Mouse (Mus musculus) intestine, embryonic 16.5 days (tissue): Measurements from ENCODE around the gene Lrrc58. TPM values are rescaled to one million over a fixed set of nuclear protein-coding genes. Genes with fewer than 3 reads are reported as not detected.

Experiments used
- ATAC-seq: fragments of 200-750 bp; cut with Nextera tagmentation; 2 replicates; pipeline ENCODE4 v1.8.0; 2017; ENCODE audit warnings: moderate TSS enrichment, moderate library complexity
- H3K27ac ChIP-seq: fragments of 300-500 bp; sonication (generic); 2 replicates; pipeline ENCODE4 v1.5.1; 2014; ENCODE audit warnings: mild to moderate bottlenecking, low read length
- H3K27me3 ChIP-seq: fragments of 300-500 bp; sonication (generic); replicated peaks from 2 replicates; pipeline ENCODE4 v1.6.1; 2014; ENCODE audit warnings: low read length, control low read depth, mixed read lengths; ENCODE audit not compliant: control insufficient read depth, insufficient read depth
- H3K36me3 ChIP-seq: fragments of 300-500 bp; sonication (generic); 2 replicates; pipeline ENCODE4 v1.6.1; 2014; ENCODE audit warnings: low read length, control low read depth; ENCODE audit not compliant: control insufficient read depth, insufficient read depth
- H3K4me1 ChIP-seq: fragments of 300-500 bp; sonication (generic); 2 replicates; pipeline ENCODE4 v1.6.1; 2014; ENCODE audit warnings: low read length, control low read depth, mixed read lengths; ENCODE audit not compliant: control insufficient read depth, insufficient read depth
- H3K4me2 ChIP-seq: fragments of 300-500 bp; sonication (generic); 2 replicates; pipeline ENCODE4 v1.6.1; 2014; ENCODE audit warnings: low read depth, low read length, control low read depth
- H3K4me3 ChIP-seq: fragments of 300-500 bp; sonication (generic); 2 replicates; pipeline ENCODE4 v1.5.1; 2014; ENCODE audit warnings: mild to moderate bottlenecking, low read length
- H3K9ac ChIP-seq: fragments of 300-500 bp; sonication (generic); 2 replicates; pipeline ENCODE4 v1.6.1; 2014; ENCODE audit warnings: low read depth, low read length
- H3K9me3 ChIP-seq: fragments of 300-500 bp; sonication (generic); 2 replicates; pipeline ENCODE4 v1.6.1; 2016; ENCODE audit warnings: low read length, control low read depth; ENCODE audit not compliant: control insufficient read depth
- WGBS: fragments of 180-500 bp; shearing (Covaris S2); extraction: QIAGEN DNeasy Blood & Tissue Kit; methylation state at CpG from one replicate; pipeline ENCODE4 v1.1.7; 2014; 5-methylcytosine and 5-hydroxymethylcytosine counted together
- polyA plus RNA-seq: library from polyadenylated mRNA; unstranded; fragments of >200 nt; fragmentation: Nextera tagmentation; extraction: Ambion mirVana; gene quantifications from 2 replicates; pipeline ENCODE4 v1.2.1, GENCODE M21; 2015

Lrrc58 gene
- polyA plus RNA-seq, 1 experiment from 2014 or later = 33.5 TPM

GRCm38 (mm10) chr16:37847081-37847480 lies 21.1 kb upstream of the Lrrc58 start:
- peaks cover 14% of the 10 kb centered on the region for H3K4me1 ChIP-seq
- 85% methylated on average over 3 of the region's 3 CpGs for WGBS
- H3K4me3 ChIP-seq = no peak overlapping the region
- no peak overlapping the region for H3K9ac ChIP-seq
- H3K27me3 ChIP-seq = no peaks in the 10 kb centered on the region
- no peaks in the 10 kb centered on the region for H3K36me3 ChIP-seq
- no peak overlapping the region for H3K4me2 ChIP-seq
- H3K27ac ChIP-seq = no peak overlapping the region
- no peak for ATAC-seq
- no peaks in the 10 kb centered on the region for H3K9me3 ChIP-seq

- Histone ChIP-seq H3K4me1 (0 out of 2 replicates have a peak, but pooled peaks cover 2% of the 10 kb centered on the region), H3K4me2 (no peak overlapping the region), H3K9me3 (no peaks in the 10 kb centered on the region), H3K4me3 (no peak overlapping the region), H3K9ac (no peak overlapping the region), H3K27me3 (no peaks in the 10 kb centered on the region), H3K36me3 (no peaks in the 10 kb centered on the region), H3K27ac (no peak overlapping the region)
- 33% methylated on average over 5 of the region's 5 CpGs for WGBS
- ATAC-seq = peak; percentile 40; the same call in 1 of the 2 replicates
These were observed 16.8 kb upstream of the Lrrc58 start for GRCm38 (mm10) chr16:37851366-37851765.

DNA sequence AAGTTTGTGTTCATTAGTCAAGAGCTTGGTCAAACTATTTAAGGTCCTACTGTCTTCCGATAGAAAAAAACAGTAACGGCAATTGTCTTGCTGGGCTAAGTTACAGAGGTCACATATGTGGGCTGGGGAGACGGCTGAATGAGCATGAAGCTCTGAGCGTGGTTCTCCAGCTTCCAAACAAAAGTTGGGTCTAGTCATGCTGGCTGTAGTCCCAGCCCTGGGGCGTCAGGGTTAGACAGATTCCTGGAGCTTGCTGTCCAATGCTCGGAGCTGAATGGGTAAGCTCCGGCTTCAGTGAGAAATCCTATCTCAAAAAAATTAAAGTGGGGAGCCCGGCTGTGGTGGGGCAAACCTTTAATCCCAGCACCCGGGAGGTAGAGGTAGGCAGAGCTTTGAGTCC lies 14.9 kb upstream of the Lrrc58 start:
- Histone ChIP-seq H3K36me3 (no peaks in the 10 kb centered on the region), H3K27ac (no peak overlapping the region), H3K9me3 (no peaks in the 10 kb centered on the region), H3K27me3 (no peaks in the 10 kb centered on the region), H3K9ac (no peak overlapping the region), H3K4me2 (no peak overlapping the region), H3K4me3 (no peak overlapping the region), H3K4me1 (no peaks in the 10 kb centered on the region)
- WGBS = 66% methylated on average over 9 of the region's 9 CpGs
- ATAC-seq = no peak

- Histone ChIP-seq H3K9me3 (no peaks in the 10 kb centered on the region), H3K27ac (no peak overlapping the region), H3K9ac (no peak overlapping the region), H3K4me3 (no peak overlapping the region), H3K4me2 (no peak overlapping the region), H3K36me3 (no peaks in the 10 kb centered on the region), H3K4me1 (no peaks in the 10 kb centered on the region), H3K27me3 (no peaks in the 10 kb centered on the region)
- WGBS = 69% methylated on average over 14 of the region's 14 CpGs
- ATAC-seq = no peak
These were observed 14.1 kb upstream of the Lrrc58 start for GRCm38 (mm10) chr16:37854054-37854453.

- H3K4me1 ChIP-seq = no peaks in the 10 kb centered on the region
- 52% methylated on average over 5 of the region's 5 CpGs for WGBS
- no peaks in the 10 kb centered on the region for H3K9me3 ChIP-seq
- no peak overlapping the region for H3K27ac ChIP-seq
- no peak overlapping the region for H3K4me2 ChIP-seq
- no peaks in the 10 kb centered on the region for H3K27me3 ChIP-seq
- no peak overlapping the region for H3K4me3 ChIP-seq
- H3K36me3 ChIP-seq = no peaks in the 10 kb centered on the region
- H3K9ac ChIP-seq = no peak overlapping the region
- ATAC-seq = no peak
These were observed 13.6 kb upstream of the Lrrc58 start for GRCm38 (mm10) chr16:37854593-37854992.

GRCm38 (mm10) chr16:37855583-37855982 lies 12.6 kb upstream of the Lrrc58 start:
- no peak for ATAC-seq
- H3K9ac ChIP-seq = no peak overlapping the region
- H3K27me3 ChIP-seq = no peaks in the 10 kb centered on the region
- no peaks in the 10 kb centered on the region for H3K36me3 ChIP-seq
- 46% methylated on average over 8 of the region's 8 CpGs for WGBS
- H3K9me3 ChIP-seq = no peaks in the 10 kb centered on the region
- no peak overlapping the region for H3K4me2 ChIP-seq
- no peaks in the 10 kb centered on the region for H3K4me1 ChIP-seq
- no peak overlapping the region for H3K4me3 ChIP-seq
- H3K27ac ChIP-seq = no peak overlapping the region

DNA sequence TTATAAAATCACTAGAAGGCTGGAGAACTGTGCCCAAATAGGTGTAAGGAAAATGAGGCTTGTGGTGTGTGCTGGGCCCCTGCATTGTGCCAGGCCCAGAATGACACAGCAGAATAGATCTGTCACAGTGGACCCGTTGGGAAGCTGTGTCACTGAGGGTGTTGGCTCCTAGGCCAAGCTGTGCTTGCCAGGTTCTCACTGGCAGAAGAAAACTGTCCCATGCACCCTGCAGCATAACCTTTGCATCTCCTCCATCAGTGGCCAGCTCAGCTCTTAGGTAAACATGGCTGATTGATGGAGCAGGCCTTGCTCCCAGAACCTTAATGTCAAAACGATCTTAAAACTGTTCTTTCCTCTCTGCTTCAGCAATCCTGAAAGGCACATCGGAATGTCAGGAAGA lies 11.9 kb upstream of the Lrrc58 start:
- no peak overlapping the region for H3K4me3 ChIP-seq
- no peak overlapping the region for H3K9ac ChIP-seq
- H3K27ac ChIP-seq = no peak overlapping the region
- WGBS = 42% methylated on average over 3 of the region's 3 CpGs
- H3K4me1 ChIP-seq = no peaks in the 10 kb centered on the region
- H3K9me3 ChIP-seq = no peaks in the 10 kb centered on the region
- H3K36me3 ChIP-seq = no peaks in the 10 kb centered on the region
- H3K27me3 ChIP-seq = no peaks in the 10 kb centered on the region
- ATAC-seq = no peak
- no peak overlapping the region for H3K4me2 ChIP-seq

DNA sequence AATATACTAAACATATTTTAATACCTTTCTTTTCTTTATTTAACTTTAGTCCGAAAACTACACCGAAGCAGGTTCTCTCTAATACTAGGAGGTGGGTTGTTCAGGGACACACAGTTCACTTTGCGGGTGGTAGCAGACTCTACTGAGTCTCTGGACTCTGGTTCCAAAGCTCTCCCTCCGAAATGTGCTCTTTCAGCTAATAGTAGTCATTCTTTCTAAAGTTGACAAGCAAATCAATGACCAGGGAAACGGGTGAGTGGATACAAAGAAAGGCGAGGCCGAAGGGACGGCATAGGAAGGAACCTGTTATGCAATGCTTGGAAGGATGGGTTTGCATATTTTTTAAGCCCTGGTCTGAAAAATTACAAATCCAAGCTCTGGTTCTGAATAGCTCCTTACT lies 10.7 kb upstream of the Lrrc58 start:
- no peaks in the 10 kb centered on the region for H3K9me3 ChIP-seq
- H3K4me2 ChIP-seq = no peak overlapping the region
- H3K27me3 ChIP-seq = no peaks in the 10 kb centered on the region
- no peak overlapping the region for H3K27ac ChIP-seq
- 66% methylated on average over 8 of the region's 8 CpGs for WGBS
- H3K9ac ChIP-seq = no peak overlapping the region
- no peak overlapping the region for H3K4me3 ChIP-seq
- H3K36me3 ChIP-seq = no peaks in the 10 kb centered on the region
- ATAC-seq = no peak
- H3K4me1 ChIP-seq = no peaks in the 10 kb centered on the region

- Histone ChIP-seq H3K27me3 (no peaks in the 10 kb centered on the region), H3K4me1 (no peaks in the 10 kb centered on the region), H3K4me2 (no peak overlapping the region), H3K36me3 (no peaks in the 10 kb centered on the region), H3K9me3 (no peaks in the 10 kb centered on the region), H3K27ac (no peak overlapping the region), H3K9ac (no peak overlapping the region), H3K4me3 (no peak overlapping the region)
- WGBS = 81% methylated on average over 7 of the region's 7 CpGs
- ATAC-seq = no peak
These were observed 8.0 kb upstream of the Lrrc58 start for GRCm38 (mm10) chr16:37860213-37860612.

DNA sequence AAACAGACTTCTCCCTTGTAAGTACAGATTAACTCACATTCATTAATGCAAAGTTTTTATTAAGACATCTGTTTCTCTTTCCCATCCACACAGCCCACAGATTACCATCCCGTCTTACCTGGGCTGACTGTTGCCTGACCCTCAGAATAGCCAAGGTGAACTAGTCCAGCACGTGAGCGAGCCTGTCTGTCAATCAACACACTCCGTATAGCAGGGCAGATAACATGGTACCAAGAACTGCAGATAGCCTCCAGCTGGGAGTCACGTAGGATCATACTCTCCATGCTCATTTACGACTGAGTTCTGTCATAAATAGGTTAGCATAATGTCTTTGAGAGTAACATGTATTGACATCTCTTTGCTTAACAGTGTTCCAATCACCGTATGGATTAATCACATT lies 7.2 kb upstream of the Lrrc58 start, which contains the start of gene Gm36028:
Gm36028 (minus strand) TSS at position 118 of the 400 bp plus-strand sequence.
- WGBS = 70% methylated on average over 7 of the region's 7 CpGs
- Histone ChIP-seq H3K4me1 (no peaks in the 10 kb centered on the region), H3K27ac (peak within 1 kb of the TSS; percentile 35; the same call in 1 of the 2 replicates), H3K4me3 (no peak within 1 kb of the TSS), H3K4me2 (no peak within 1 kb of the TSS), H3K9ac (no peak within 1 kb of the TSS), H3K27me3 (no peaks in the 10 kb centered on the region), H3K9me3 (no peaks in the 10 kb centered on the region), H3K36me3 (no peaks in the 10 kb centered on the region)
- peak; percentile 89 for ATAC-seq
